Mouse (Mus musculus) liver, adult (tissue): ENCODE data around the gene Dock11.

Experiments used
- GATA4 ChIP-seq: IDR thresholded peaks from 2 replicates; pipeline ENCODE4 v1.6.1; 2014; ENCODE audit warnings: mild to moderate bottlenecking, low read length; ENCODE audit not compliant: insufficient replicate concordance

The Dock11 gene

GRCm38 (mm10) chrX:35888087-35888895 is at the start of gene Dock11:
TSS of gene Dock11 (plus strand) at chrX:35888832.
- no peak for TF ChIP-seq GATA4

- TF ChIP-seq GATA4, result no peak
Measured at GRCm38 (mm10) chrX:35879703-35880102, 8.9 kb upstream of the Dock11 start.

GRCm38 (mm10) chrX:35888945-35889799 is 540 bp downstream of the Dock11 start:
- no peak for TF ChIP-seq GATA4

GRCm38 (mm10) chrX:35889800-35890106 is 1.1 kb downstream of the Dock11 start:
- no peak for TF ChIP-seq GATA4

GRCm38 (mm10) chrX:35891534-35892125 is 3.0 kb downstream of the Dock11 start:
- no peak for TF ChIP-seq GATA4

GRCm38 (mm10) chrX:35892377-35892776 is 3.7 kb downstream of the Dock11 start:
- TF ChIP-seq GATA4, result no peak

- no peak for TF ChIP-seq GATA4
Measured at GRCm38 (mm10) chrX:35897648-35898500, 9.2 kb downstream of the Dock11 start.

DNA sequence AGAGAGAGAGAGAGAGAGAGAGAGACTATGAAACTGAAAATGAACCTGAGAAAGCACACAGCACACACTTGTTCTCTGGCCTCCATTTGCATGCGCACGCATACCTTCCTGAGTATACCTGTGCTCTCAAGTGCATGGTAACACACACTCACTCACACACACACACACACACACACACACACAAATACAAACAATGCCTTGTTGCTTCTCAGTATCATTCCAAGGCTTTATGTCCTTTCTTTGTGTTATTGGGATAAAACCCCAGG is 9.8 kb downstream of the Dock11 start:
- TF ChIP-seq GATA4, result no peak

- no peak for TF ChIP-seq GATA4
Measured at GRCm38 (mm10) chrX:35904352-35904751, 15.7 kb downstream of the Dock11 start.

GRCm38 (mm10) chrX:35906696-35907330 is 18.2 kb downstream of the Dock11 start:
- no peak for TF ChIP-seq GATA4

DNA sequence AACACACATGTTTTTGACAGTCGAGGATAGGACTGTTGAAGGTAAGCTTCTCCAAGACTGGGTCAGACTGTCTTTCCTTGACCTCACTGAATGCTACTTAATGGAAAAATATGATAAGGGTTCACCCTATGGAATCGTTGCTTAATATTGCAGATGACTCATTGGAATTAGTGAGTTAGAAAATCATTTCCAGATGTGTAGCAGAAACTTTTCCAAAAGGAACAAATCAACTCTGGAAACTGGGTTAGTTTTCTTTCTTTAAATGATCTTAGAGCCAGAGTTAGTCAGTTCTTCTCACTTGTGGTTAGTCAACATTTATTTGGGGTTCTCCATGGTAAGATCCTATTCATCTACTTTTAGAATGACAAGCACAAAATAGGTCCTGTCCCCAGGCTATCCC is 30.9 kb downstream of the Dock11 start:
- TF ChIP-seq GATA4, result no peak

DNA sequence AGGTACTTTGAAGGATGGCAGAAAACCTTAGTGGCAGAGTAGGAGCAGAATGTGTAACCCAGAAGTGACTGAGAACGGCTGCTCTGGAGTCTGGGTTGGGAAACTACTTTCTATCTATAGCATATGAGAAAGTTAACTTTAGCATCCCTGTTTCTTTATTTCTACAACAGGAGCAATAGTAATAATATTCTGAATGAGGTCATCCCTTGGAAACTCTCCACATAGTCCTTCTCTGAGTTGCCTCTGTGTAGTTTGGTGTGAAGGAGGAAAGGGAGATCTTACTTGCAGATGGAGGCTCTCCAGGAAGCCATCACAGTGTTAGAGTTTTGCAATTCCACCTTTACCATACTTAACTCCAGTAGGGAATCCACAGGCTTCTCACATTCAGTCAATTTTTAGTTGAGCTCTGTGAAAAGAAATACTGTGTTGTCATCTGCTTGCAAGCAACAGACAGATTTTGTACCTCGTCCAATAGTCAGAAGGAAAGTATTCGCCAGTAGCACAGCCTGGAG is 31.5 kb downstream of the Dock11 start:
- TF ChIP-seq GATA4, result no peak

DNA sequence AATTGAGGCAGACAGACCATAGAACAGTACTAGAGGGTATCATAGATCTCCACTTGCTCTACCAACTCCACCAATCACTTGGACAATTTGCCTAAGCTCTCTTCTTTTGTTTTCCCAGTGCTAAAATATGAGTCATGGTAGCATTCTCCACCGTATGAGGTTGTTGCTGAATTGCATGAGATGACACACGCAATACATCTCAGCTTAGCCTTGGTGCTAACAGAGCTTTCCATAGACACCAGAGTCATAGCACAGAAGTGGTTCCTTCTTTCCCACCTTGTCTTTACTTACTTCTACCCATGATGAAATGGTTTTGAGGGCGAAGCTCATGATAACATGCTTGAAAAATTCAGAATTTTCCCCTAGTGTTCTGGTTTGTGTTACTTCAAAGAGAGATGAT is 33.3 kb downstream of the Dock11 start:
- TF ChIP-seq GATA4, result no peak

DNA sequence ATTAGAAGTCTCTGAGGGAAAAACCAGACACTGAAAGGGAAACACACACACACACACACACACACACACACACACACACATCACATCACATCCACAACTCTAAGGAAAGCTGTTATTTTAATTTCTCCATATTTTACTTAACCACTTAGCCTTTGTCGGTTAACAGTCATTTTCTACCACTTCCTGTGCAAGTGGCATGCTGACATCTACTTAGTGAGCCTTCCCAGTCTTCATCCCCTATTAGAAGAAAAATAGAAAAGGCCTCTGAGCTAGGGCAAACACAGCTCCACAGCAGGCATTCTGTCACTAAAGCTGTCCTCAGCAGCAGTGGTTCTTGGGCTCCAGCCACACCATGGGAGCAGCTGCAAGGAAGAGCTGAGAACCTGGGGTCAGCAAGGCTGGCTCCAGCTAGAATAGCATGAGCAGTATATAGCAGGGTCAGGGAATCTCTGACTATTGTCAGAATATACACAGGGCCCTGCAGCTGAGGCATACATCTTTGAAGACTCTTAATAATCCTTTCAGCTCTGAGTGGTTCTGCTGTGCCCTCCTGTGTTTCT is 36.2 kb downstream of the Dock11 start:
- TF ChIP-seq GATA4, result no peak

GRCm38 (mm10) chrX:35930094-35930933 is 41.7 kb downstream of the Dock11 start:
- TF ChIP-seq GATA4, result no peak
